Mouse (Mus musculus) frontal cortex, postnatal 14 days (tissue): ENCODE measurements around the gene Pik3ip1.
A peak's percentile ranks its signal among the peaks of the same experiment; 100 is the strongest.

Experiments used
- DNase-seq, 2 experiments: peaks; one replicate each; pipeline ENCODE4 v3.0.0; 2022; ENCODE audit warnings: low spot score in 2 of 2

Pik3ip1 gene

GRCm38 (mm10) chr11:3329891-3330451, at the start of gene Pik3ip1:
Pik3ip1 (plus strand) TSS chr11:3330401.
- no peak for DNase-seq

DNA sequence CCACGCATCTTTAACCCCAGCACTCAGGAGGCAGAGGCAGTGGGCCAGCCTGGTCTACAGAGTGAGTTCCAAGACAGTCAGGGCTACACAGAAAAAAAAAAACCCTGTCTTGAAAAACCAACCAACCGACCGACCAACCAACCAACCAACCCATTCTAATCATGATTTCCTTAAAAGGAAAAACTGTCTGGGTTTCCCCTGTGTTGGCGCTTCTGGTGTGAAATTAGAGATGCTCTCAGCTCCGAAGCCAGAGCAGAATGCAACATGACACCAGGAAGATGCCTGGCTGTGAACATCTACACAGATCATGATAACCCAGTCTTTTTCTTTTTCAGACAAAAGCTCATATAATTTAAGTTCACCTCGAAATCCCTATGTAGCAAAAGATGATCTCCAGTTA, 47.3 kb upstream of the Pik3ip1 start:
- no peak for DNase-seq

- no peak for DNase-seq
Observed at GRCm38 (mm10) chr11:3283645-3284044, 46.6 kb upstream of the Pik3ip1 start.

DNA sequence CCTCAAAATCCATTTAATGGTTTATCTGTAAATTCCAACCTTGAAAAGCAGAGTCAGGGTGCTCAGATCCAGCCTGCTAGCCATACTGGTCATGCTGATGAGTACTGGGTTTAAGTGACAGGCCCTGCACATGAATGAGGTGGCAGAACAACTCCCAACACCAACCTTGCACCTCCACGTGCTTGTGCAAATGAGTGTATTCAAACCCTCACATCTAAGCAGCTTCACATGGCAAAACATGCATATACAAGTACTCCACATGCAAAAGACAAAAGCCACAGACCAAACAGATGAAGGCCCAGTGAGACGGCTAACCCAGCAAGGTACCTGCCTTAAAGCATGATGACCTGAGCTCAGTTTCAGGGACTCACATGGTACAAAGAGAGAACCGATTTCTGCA, 44.3 kb upstream of the Pik3ip1 start:
- DNase-seq: no peak

DNA sequence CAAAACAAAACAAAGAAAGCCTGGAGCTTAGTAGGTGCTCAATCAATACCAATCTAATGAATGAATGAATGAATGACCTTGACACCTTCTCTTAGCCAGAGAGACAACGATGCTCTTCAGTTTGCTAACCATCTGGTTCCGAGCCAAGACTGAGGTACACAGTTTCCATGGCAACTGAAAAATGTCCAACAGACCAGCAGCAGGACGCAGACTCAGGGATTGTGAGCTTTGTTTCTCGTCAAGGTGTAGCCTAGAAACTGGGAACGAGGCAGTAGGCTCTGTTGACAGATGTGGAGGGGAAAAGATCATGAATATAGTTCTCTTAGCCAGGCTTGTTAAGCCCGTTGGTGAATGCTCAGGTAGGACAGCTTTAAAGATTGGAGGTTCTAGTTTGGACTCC, 43.1 kb upstream of the Pik3ip1 start:
- no peak for DNase-seq

- DNase-seq: no peak
Observed at GRCm38 (mm10) chr11:3287921-3288320, 42.3 kb upstream of the Pik3ip1 start.

DNA sequence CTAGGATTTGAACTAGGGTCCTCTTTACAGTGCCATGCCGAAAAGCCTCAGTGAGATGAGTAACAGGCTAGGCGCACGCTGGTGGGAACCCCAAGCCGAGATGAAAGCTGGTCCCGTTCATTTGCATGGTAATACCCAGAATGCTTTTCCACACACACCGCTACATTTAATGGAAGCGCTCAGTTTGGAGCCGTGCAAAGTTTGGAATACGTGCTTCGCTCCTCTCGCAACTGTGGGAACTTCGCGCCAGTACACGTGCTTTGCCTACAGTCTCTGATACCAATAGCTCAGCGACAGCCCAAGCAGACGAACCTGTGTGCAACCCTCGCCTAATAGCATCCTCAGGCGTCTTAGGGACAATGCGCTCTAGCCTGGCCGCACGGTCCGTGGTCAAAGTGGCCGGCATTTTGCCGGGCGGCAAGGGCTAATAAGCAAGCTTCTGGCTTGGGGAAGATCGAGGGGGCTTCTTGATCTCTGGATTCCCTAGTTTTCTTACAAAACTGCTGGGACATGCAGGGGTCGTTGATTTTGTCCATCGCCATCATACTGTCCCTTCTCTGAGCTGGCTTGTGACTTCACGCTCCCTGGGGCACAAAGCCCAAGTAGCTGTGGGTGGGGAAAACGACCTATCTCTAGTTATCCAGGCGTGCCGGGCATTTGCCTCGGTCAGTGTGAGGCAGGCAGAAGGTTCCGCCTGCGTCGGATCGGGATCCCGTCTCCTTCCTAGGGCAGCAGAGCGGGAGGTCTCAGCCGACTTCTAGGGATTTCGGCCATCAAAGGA, 41.5 kb upstream of the Pik3ip1 start, which contains the start of gene Patz1:
Gene Patz1, plus strand, starts transcription at position 354 of the 781 bp plus-strand sequence.
- peak in 1 of 2 experiments; percentile 42 for DNase-seq

GRCm38 (mm10) chr11:3289302-3289802, 40.8 kb upstream of the Pik3ip1 start:
- peak in 1 of 2 experiments; percentile 57 for DNase-seq

DNA sequence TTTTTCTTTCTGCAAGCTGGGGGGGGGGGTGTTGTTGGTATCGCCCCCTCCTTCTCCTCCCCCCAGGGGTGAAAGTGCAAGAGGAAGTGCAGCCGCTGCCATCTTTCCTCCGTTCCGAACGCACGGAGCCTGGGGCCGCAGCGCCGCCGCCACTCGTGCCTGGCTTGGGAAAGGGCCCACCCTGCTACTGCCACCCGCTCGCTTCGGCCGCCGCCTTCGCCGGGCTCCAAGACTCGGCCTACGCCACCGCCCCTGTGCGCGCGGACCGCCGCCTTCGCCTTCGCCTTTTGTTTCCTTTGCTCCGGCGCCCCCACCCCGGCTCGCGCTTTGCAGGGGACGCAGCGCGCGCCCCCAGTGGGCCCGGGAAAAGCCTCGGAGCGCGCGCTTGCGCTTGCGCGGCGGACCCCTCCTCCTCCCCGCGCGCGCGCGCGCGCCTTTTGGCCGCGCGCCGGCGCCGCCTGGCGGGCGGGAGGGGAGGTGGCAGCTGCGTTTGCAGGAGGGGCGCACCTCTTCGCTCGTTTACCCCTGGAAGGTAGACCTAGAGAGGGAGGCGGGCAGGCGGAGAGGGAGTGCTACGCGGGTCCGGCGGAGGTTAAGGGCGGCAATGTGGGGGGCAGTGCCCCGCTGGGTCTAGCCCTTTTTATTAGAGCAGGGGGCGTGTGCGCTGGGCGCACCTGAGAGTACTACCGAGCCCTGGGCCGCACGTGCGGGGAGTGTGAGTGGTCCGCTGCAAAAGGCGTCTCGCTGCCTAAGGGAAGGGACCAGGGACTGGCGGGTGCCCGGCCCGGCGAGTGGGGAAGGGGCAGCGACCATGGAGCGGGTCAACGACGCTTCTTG, 40.2 kb upstream of the Pik3ip1 start:
- DNase-seq: peak; percentile 80

DNA sequence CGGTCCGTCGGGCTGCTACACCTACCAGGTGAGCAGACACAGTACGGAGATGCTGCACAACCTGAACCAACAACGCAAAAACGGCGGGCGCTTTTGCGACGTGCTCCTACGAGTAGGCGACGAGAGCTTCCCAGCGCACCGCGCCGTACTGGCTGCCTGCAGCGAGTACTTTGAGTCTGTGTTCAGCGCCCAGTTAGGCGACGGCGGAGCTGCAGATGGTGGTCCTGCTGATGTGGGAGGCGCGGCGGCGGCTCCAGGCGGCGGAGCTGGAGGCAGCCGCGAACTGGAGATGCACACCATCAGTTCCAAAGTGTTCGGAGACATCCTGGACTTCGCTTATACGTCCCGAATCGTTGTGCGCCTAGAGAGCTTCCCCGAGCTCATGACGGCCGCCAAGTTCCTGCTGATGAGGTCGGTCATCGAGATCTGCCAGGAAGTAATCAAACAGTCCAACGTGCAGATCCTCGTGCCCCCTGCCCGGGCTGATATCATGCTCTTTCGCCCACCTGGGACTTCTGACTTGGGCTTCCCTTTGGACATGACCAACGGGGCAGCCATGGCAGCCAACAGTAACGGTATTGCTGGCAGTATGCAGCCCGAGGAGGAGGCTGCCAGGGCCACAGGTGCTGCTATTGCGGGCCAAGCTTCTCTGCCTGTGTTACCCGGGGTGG, 39.4 kb upstream of the Pik3ip1 start:
- peak; percentile 53 to 64 for DNase-seq

GRCm38 (mm10) chr11:3291311-3292061, 38.7 kb upstream of the Pik3ip1 start:
- DNase-seq: no peak

- DNase-seq: no peak
Observed at GRCm38 (mm10) chr11:3292062-3292421, 38.2 kb upstream of the Pik3ip1 start.

DNA sequence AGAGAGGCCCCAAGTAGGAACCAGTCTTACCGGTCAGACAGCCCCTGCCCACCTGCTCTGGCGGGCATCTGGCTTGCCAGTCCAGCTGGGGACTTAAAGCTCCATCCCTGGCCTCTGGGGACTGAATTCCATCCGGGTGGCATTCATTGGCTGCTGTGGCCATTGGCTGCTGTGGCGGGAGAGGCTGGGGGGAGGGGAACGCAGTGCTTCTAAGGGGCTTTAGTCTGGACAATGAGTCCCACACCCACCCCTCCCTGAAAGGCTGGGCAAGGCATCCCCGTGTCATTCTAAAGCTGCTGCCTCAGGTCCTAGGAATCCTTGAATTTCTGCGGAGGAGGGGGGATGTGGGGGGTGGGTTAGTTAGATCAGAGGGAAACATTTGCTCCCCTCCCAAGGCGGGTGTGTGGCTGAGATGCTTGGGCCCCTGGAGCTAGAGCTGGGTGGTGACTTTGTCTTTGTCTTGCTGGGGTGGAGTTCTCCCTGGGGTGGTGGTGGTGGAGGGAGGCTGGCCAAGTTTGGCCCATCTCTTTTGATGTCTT, 37.4 kb upstream of the Pik3ip1 start:
- no peak for DNase-seq

- DNase-seq: no peak
Observed at GRCm38 (mm10) chr11:3293361-3293760, 36.8 kb upstream of the Pik3ip1 start.

GRCm38 (mm10) chr11:3294641-3295040, 35.6 kb upstream of the Pik3ip1 start:
- DNase-seq: no peak

DNA sequence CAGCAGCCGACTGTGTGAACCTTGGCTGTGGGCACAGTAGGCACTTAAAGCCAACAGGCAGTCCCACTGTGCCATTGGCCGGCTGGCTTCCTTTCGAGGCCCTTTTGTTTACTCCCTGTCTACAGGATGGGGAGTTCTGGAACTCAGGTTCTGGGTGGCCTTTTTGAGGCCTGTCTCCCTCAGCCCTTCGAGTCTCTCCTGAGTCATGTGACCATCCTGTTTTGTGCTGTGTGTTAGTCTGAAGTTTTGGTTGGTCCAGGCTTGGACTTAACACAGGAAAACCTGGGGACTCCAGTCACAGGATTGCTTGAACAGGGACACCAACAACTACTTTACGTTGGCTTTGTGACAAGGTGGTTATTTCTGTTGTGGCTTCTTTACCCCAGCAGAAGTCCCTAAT, 34.1 kb upstream of the Pik3ip1 start:
- DNase-seq: no peak

- DNase-seq: no peak
Observed at GRCm38 (mm10) chr11:3297871-3298812, 32.1 kb upstream of the Pik3ip1 start.

GRCm38 (mm10) chr11:3298813-3299185, 31.4 kb upstream of the Pik3ip1 start:
- no peak for DNase-seq

GRCm38 (mm10) chr11:3301075-3301474, 29.1 kb upstream of the Pik3ip1 start:
- DNase-seq: no peak

DNA sequence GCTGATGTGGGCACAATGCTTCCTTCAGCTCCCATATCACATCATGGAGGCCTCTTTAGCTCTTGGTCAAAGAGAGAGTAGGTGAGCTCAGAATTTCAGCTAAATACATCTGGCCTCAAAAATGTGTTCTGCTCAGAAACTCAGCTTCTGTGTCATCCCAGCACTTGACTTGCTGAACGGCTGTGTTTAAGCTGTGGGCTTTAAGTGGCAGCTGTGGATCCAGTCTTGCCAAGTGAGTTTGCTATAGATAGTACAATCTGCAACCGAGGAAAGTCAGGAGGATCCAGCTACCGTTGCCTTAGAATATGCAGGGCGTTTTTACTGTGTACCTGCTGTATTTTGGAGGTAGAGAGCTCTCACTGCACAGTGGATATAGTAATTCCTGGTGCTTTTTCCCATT, 27.8 kb upstream of the Pik3ip1 start:
- DNase-seq: no peak
